Mouse (Mus musculus) MEL (cell line): ENCODE measurements at regions not wholly inside any gene's neighbourhood (a gene's known extent, or its start where the extent isn't known, plus 50 kb on each side); places are given as distances from the start of the nearest gene placed in this dataset.
A peak's percentile ranks its signal among the peaks of the same experiment; 100 is the strongest.

Experiments used
- DNase-seq: peaks from one replicate; pipeline ENCODE4 v3.0.0; 2011; ENCODE audit warnings: low read depth, low spot score
- H3K27ac ChIP-seq: 2 replicates; pipeline ENCODE4 v1.5.1; 2012; ENCODE audit warnings: low read depth, mild to moderate bottlenecking, control low read depth, low read length, moderate library complexity; ENCODE audit not compliant: control insufficient read depth
- H3K27me3 ChIP-seq, 2 experiments: fragments of 150-350 bp in 1 of 2; sonication (generic) in 1 of 2; 2 replicates each; pipeline ENCODE4 v1.6.1; 2012; ENCODE audit warnings: low read length in 2 of 2, mild to moderate bottlenecking in 2 of 2, improper control_type of control experiment in 1 of 2, moderate library complexity in 1 of 2; ENCODE audit not compliant: insufficient read depth in 2 of 2, control insufficient read depth in 1 of 2
- H3K36me3 ChIP-seq, 2 experiments: 2 replicates each; pipeline ENCODE4 v1.6.1; 2012 to 2014; ENCODE audit warnings: low read length in 2 of 2, improper control_type of control experiment in 1 of 2, inconsistent platforms in 1 of 2, mild to moderate bottlenecking in 1 of 2; ENCODE audit not compliant: insufficient read depth in 2 of 2, control insufficient read depth in 1 of 2
- H3K4me1 ChIP-seq, 2 experiments: fragments of 150-350 bp in 1 of 2; sonication (generic) in 1 of 2; 2 replicates each; pipeline ENCODE4 v1.6.1; 2012; ENCODE audit warnings: low read length in 2 of 2, improper control_type of control experiment in 1 of 2, mild to moderate bottlenecking in 1 of 2; ENCODE audit not compliant: insufficient read depth in 2 of 2, control insufficient read depth in 1 of 2
- H3K4me3 ChIP-seq, 2 experiments: fragments of 150-350 bp in 1 of 2; sonication (generic) in 1 of 2; 2 replicates each; pipeline ENCODE4 v1.5.1; 2012; ENCODE audit warnings: low read depth in 2 of 2, low read length in 2 of 2, mild to moderate bottlenecking in 2 of 2, moderate library complexity in 2 of 2, control low read depth in 1 of 2, improper control_type of control experiment in 1 of 2; ENCODE audit not compliant: control insufficient read depth in 1 of 2, insufficient read depth in 1 of 2
- H3K79me2 ChIP-seq: 2 replicates; pipeline ENCODE4 v1.6.1; 2012; ENCODE audit warnings: mild to moderate bottlenecking, low read length, moderate library complexity; ENCODE audit not compliant: control insufficient read depth, poor library complexity, insufficient read depth
- H3K9ac ChIP-seq: 2 replicates; pipeline ENCODE4 v1.6.1; 2012; ENCODE audit warnings: low read depth, mild to moderate bottlenecking, control low read depth, low read length, moderate library complexity; ENCODE audit not compliant: control insufficient read depth, poor library complexity, severe bottlenecking
- H3K9me3 ChIP-seq: fragments of 150-350 bp; sonication (generic); replicated peaks from 2 replicates; pipeline ENCODE4 v1.6.1; 2012; ENCODE audit warnings: mild to moderate bottlenecking, low read length, improper control_type of control experiment, moderate library complexity; ENCODE audit not compliant: insufficient read depth
- BHLHE40 ChIP-seq: IDR thresholded peaks from 2 replicates; pipeline ENCODE4 v1.6.1; 2012; ENCODE audit warnings: low read depth, mild to moderate bottlenecking, inconsistent platforms, low read length, improper control_type of control experiment, borderline replicate concordance
- CHD2 ChIP-seq: IDR thresholded peaks from 2 replicates; pipeline ENCODE4 v1.6.1; 2011; ENCODE audit warnings: low read length, improper control_type of control experiment
- E2F4 ChIP-seq: IDR thresholded peaks from 2 replicates; pipeline ENCODE4 v1.6.1; 2011; ENCODE audit warnings: low read depth, low read length, improper control_type of control experiment, borderline replicate concordance
- ELF1 ChIP-seq: IDR thresholded peaks from 2 replicates; pipeline ENCODE4 v1.6.1; 2014; ENCODE audit warnings: low read depth, mild to moderate bottlenecking, inconsistent platforms, low read length, improper control_type of control experiment, moderate library complexity
- EP300 ChIP-seq, 2 experiments: IDR thresholded peaks; 2 replicates each; pipeline ENCODE4 v1.6.1; 2011; ENCODE audit warnings: improper control_type of control experiment in 2 of 2, low read length in 2 of 2, low read depth in 1 of 2, mild to moderate bottlenecking in 1 of 2
- ETS1 ChIP-seq: IDR thresholded peaks from 2 replicates; pipeline ENCODE4 v1.6.1; 2012; ENCODE audit warnings: low read depth, mild to moderate bottlenecking, inconsistent platforms, low read length, improper control_type of control experiment, moderate library complexity
- GABPA ChIP-seq: IDR thresholded peaks from 2 replicates; pipeline ENCODE4 v1.6.1; 2012; ENCODE audit warnings: low read depth, mild to moderate bottlenecking, inconsistent platforms, low read length, improper control_type of control experiment, moderate library complexity
- HCFC1 ChIP-seq: IDR thresholded peaks from 2 replicates; pipeline ENCODE4 v1.6.1; 2012; ENCODE audit warnings: low read depth, mild to moderate bottlenecking, inconsistent platforms, low read length, improper control_type of control experiment, moderate library complexity
- JUND ChIP-seq: IDR thresholded peaks from 2 replicates; pipeline ENCODE4 v1.6.1; 2011; ENCODE audit warnings: low read depth, mild to moderate bottlenecking, improper control_type of control experiment, low read length
- KAT2A ChIP-seq: conservative IDR thresholded peaks from 2 replicates; pipeline ENCODE4 v1.6.1; 2012; ENCODE audit warnings: low read depth, low read length, improper control_type of control experiment, inconsistent platforms
- MAFK ChIP-seq: IDR thresholded peaks from 2 replicates; pipeline ENCODE4 v1.6.1; 2011; ENCODE audit warnings: low read depth, mild to moderate bottlenecking, low read length, improper control_type of control experiment, borderline replicate concordance
- MEF2A ChIP-seq: IDR thresholded peaks from 2 replicates; pipeline ENCODE4 v1.6.1; 2014; ENCODE audit warnings: low read depth, mild to moderate bottlenecking, inconsistent platforms, low read length, improper control_type of control experiment; ENCODE audit not compliant: poor library complexity, insufficient replicate concordance, severe bottlenecking; ENCODE audit errors: extremely low read depth
- MXI1 ChIP-seq: IDR thresholded peaks from 2 replicates; pipeline ENCODE4 v1.6.1; 2011; ENCODE audit warnings: mild to moderate bottlenecking, low read depth, low read length, improper control_type of control experiment
- MYB ChIP-seq: IDR thresholded peaks from 2 replicates; pipeline ENCODE4 v1.6.1; 2011; ENCODE audit warnings: mild to moderate bottlenecking, low read depth, low read length, improper control_type of control experiment
- MYC ChIP-seq: IDR thresholded peaks from 2 replicates; pipeline ENCODE4 v1.6.1; 2011; ENCODE audit warnings: low read depth, mild to moderate bottlenecking, low read length, improper control_type of control experiment, moderate library complexity
- NELFE ChIP-seq: IDR thresholded peaks from 2 replicates; pipeline ENCODE4 v1.6.1; 2011; ENCODE audit warnings: low read depth, low read length, improper control_type of control experiment
- NRF1 ChIP-seq: IDR thresholded peaks from 2 replicates; pipeline ENCODE4 v1.6.1; 2014; ENCODE audit warnings: low read depth, mild to moderate bottlenecking, inconsistent platforms, low read length, improper control_type of control experiment, moderate library complexity; ENCODE audit not compliant: poor library complexity, insufficient read depth, severe bottlenecking
- POLR2A ChIP-seq, 2 experiments: IDR thresholded peaks; 2 replicates each; pipeline ENCODE4 v1.6.1; 2011 to 2012; ENCODE audit warnings: low read length in 2 of 2, mild to moderate bottlenecking in 2 of 2, control low read depth in 1 of 2, improper control_type of control experiment in 1 of 2, low read depth in 1 of 2, moderate library complexity in 1 of 2; ENCODE audit not compliant: control insufficient read depth in 1 of 2, insufficient read depth in 1 of 2, poor library complexity in 1 of 2
- POLR2AphosphoS2 ChIP-seq: IDR thresholded peaks from 2 replicates; pipeline ENCODE4 v1.6.1; 2011; ENCODE audit warnings: low read length, improper control_type of control experiment
- POLR2AphosphoS5 ChIP-seq: IDR thresholded peaks from 2 replicates; pipeline ENCODE4 v1.6.1; 2012; ENCODE audit warnings: low read depth, borderline replicate concordance, mild to moderate bottlenecking, inconsistent platforms, low read length, moderate library complexity, mixed read lengths
- RCOR1 ChIP-seq: IDR thresholded peaks from 2 replicates; pipeline ENCODE4 v1.6.1; 2012; ENCODE audit warnings: low read depth, mild to moderate bottlenecking, inconsistent platforms, low read length, improper control_type of control experiment
- SIN3A ChIP-seq: IDR thresholded peaks from 2 replicates; pipeline ENCODE4 v1.6.1; 2012; ENCODE audit warnings: low read length, improper control_type of control experiment, inconsistent platforms
- TAL1 ChIP-seq: IDR thresholded peaks from 2 replicates; pipeline ENCODE4 v1.6.1; 2012; ENCODE audit warnings: mild to moderate bottlenecking, inconsistent platforms, low read length, moderate library complexity, mixed read lengths
- TCF12 ChIP-seq: IDR thresholded peaks from 2 replicates; pipeline ENCODE4 v1.6.1; 2014; ENCODE audit warnings: low read depth, mild to moderate bottlenecking, inconsistent platforms, low read length, improper control_type of control experiment, moderate library complexity
- USF1 ChIP-seq: IDR thresholded peaks from 2 replicates; pipeline ENCODE4 v1.6.1; 2014; ENCODE audit warnings: low read depth, mild to moderate bottlenecking, inconsistent platforms, low read length, improper control_type of control experiment, moderate library complexity
- USF2 ChIP-seq, 2 experiments: IDR thresholded peaks; 2 replicates each; pipeline ENCODE4 v1.6.1; 2011 to 2012; ENCODE audit warnings: improper control_type of control experiment in 2 of 2, low read length in 2 of 2, borderline replicate concordance in 1 of 2, inconsistent platforms in 1 of 2, low read depth in 1 of 2, mild to moderate bottlenecking in 1 of 2; ENCODE audit not compliant: insufficient read depth in 1 of 2
- ZC3H11A ChIP-seq: IDR thresholded peaks from 2 replicates; pipeline ENCODE4 v1.6.1; 2012; ENCODE audit warnings: low read depth, mild to moderate bottlenecking, inconsistent platforms, low read length, improper control_type of control experiment
- ZKSCAN1 ChIP-seq: IDR thresholded peaks from 2 replicates; pipeline ENCODE4 v1.6.1; 2012; ENCODE audit warnings: low read depth, mild to moderate bottlenecking, inconsistent platforms, low read length, improper control_type of control experiment, moderate library complexity
- ZMIZ1 ChIP-seq: IDR thresholded peaks from 2 replicates; pipeline ENCODE4 v1.6.1; 2012; ENCODE audit warnings: low read depth, mild to moderate bottlenecking, inconsistent platforms, low read length, improper control_type of control experiment, moderate library complexity
- ZNF384 ChIP-seq: IDR thresholded peaks from 2 replicates; pipeline ENCODE4 v1.6.1; 2012; ENCODE audit warnings: low read depth, mild to moderate bottlenecking, inconsistent platforms, low read length, improper control_type of control experiment

- Histone ChIP-seq H3K9me3 (no peaks in the 10 kb centered on the region), H3K36me3 (peaks cover 0 to 12% of the 10 kb centered on the region in 2 experiments; a peak in 3 of 4 replicates), H3K4me3 (no peak overlapping the region), H3K4me1 (peaks cover 6 to 14% of the 10 kb centered on the region in 2 experiments), H3K79me2 (peaks cover 18% of the 10 kb centered on the region), H3K9ac (no peak overlapping the region), H3K27ac (no peak overlapping the region), H3K27me3 (no peaks in the 10 kb centered on the region)
- peak; percentile 23 for DNase-seq
- TF ChIP-seq POLR2AphosphoS5 (peak; percentile 94), MYC (no peak), POLR2A (IDR thresholded peaks at IDR 0.05; ENCODE audit: control insufficient read depth in 1 of 2, insufficient read depth in 1 of 2, low read depth in 1 of 2, low read length in 2 of 2, poor library complexity in 1 of 2) (peak in 1 of 2 experiments; percentile 26; a peak in 1 of 4 replicates), NRF1 (no peak)
- TF ChIP-seq, all 39 proteins: peak for 2
These were observed 55.6 kb upstream of the Kras start for GRCm38 (mm10) chr6:145305669-145306068.

- Histone ChIP-seq H3K9me3 (no peaks in the 10 kb centered on the region), H3K36me3 (peaks cover 0 to 16% of the 10 kb centered on the region in 2 experiments; a peak in 3 of 4 replicates), H3K4me1 (peaks cover 6 to 20% of the 10 kb centered on the region in 2 experiments), H3K27ac (peak overlapping the region; percentile 93), H3K9ac (peak overlapping the region; percentile 78), H3K79me2 (peaks cover 18% of the 10 kb centered on the region), H3K4me3 (peak overlapping the region; percentile 66 to 75), H3K27me3 (no peaks in the 10 kb centered on the region)
- peak; percentile 88 for DNase-seq
- peak; percentile 65; the same call in 1 of the 2 replicates for TF ChIP-seq ETS1
- peak in 1 of 2 experiments; percentile 63; a peak in 2 of 4 replicates for TF ChIP-seq EP300 (IDR thresholded peaks at IDR 0.05; ENCODE audit: low read depth in 1 of 2, low read length in 2 of 2)
- TF ChIP-seq RCOR1: no peak
- no peak for TF ChIP-seq ZNF384
- no peak for TF ChIP-seq GABPA
- TF ChIP-seq ZMIZ1: peak; percentile 58; the same call in 1 of the 2 replicates
- TF ChIP-seq MYC: peak; percentile 84
- no peak for TF ChIP-seq JUND
- peak; percentile 67 for TF ChIP-seq MXI1
- TF ChIP-seq CHD2: no peak
- no peak for TF ChIP-seq USF1
- no peak for TF ChIP-seq BHLHE40
- no peak for TF ChIP-seq MEF2A
- TF ChIP-seq NRF1: no peak
- TF ChIP-seq SIN3A: peak; percentile 70
- no peak for TF ChIP-seq USF2 (IDR thresholded peaks at IDR 0.05; ENCODE audit: borderline replicate concordance in 1 of 2, insufficient read depth in 1 of 2, low read depth in 1 of 2, low read length in 2 of 2)
- peak; percentile 46; the same call in 1 of the 2 replicates for TF ChIP-seq TCF12
- TF ChIP-seq KAT2A: no peak
- peak; percentile 64 for TF ChIP-seq NELFE
- no peak; the same call in 1 of the 2 replicates for TF ChIP-seq POLR2AphosphoS2
- no peak for TF ChIP-seq MAFK
- TF ChIP-seq ZC3H11A: no peak
- TF ChIP-seq ZKSCAN1: no peak
- no peak for TF ChIP-seq E2F4
- no peak; the same call in none of the 2 replicates for TF ChIP-seq HCFC1
- TF ChIP-seq ELF1: peak; percentile 67
- TF ChIP-seq MYB: no peak
- peak; percentile 26; the same call in 1 of the 2 replicates for TF ChIP-seq TAL1
These were observed 53.6 kb upstream of the Kras start for GRCm38 (mm10) chr6:145303641-145304070.
